In genomic region chr17:12750591-12751170, GRCm38 (mm10) we compare ENCODE assay signal across 10 mouse cellular contexts. TPM values are rescaled to one million over a fixed set of nuclear protein-coding genes. Genes with fewer than 3 reads are reported as not detected.
A peak's percentile ranks its signal among the peaks of the same experiment; 100 is the strongest.
DNase-seq lines count a peak whose midpoint lies in the region; ATAC-seq and TF ChIP-seq lines count a peak whose summit lies in the region.
"Had no signal": no experiment of that assay in that cellular context is flagged by ENCODE, and none has a peak within 500 bp of the region (broad histone marks: within the 10 kb centered on the region; RNA-seq: fewer than 3 reads in every experiment).

No protein-coding gene starts in this region.

- H3K9ac ChIP-seq in kidney, postnatal 0 days (ENCODE audit: low read depth, low read length): no peak overlapping the region
- no peak overlapping the region for H3K9ac ChIP-seq in hindbrain, embryonic 12.5 days
- H3K9ac ChIP-seq: forebrain, embryonic 12.5 days; liver, embryonic 13.5 days had no signal

- no peak for TF ChIP-seq POLR2A in olfactory bulb, adult 2 months (IDR thresholded peaks at IDR 0.05; ENCODE audit: insufficient read depth, low read depth, low read length)

- no peak for DNase-seq in kidney, postnatal 0 days (ENCODE audit: low spot score)
- no peak for DNase-seq in kidney, adult 8-10 months
- no peak for DNase-seq in gastrocnemius, adult 18-20 months (ENCODE audit: low spot score)
- DNase-seq in retina, postnatal 1 day: no peak
- DNase-seq: liver, embryonic 13.5 days; right cerebral cortex, postnatal 14 days had no signal

- 0 out of 2 replicates have a peak, but pooled peaks cover 6% of the 10 kb centered on the region for H3K36me3 ChIP-seq in kidney, postnatal 0 days (ENCODE audit: insufficient read depth, low read length)
- H3K36me3 ChIP-seq in hindbrain, embryonic 12.5 days: peaks cover 9% of the 10 kb centered on the region

- ATAC-seq in kidney, postnatal 0 days (replicated peaks; ENCODE audit: low FRiP score, low read depth): no peak
- ATAC-seq in hindbrain, embryonic 12.5 days (ENCODE audit: low FRiP score): no peak

- H3K27me3 ChIP-seq in kidney, postnatal 0 days (ENCODE audit: insufficient read depth, low read length): no peaks in the 10 kb centered on the region
- no peaks in the 10 kb centered on the region for H3K27me3 ChIP-seq in hindbrain, embryonic 12.5 days
- H3K27me3 ChIP-seq: forebrain, embryonic 12.5 days; liver, embryonic 13.5 days had no signal

- H3K4me3 ChIP-seq in kidney, postnatal 0 days (replicated peaks; ENCODE audit: low read depth, low read length): no peak overlapping the region
- no peak overlapping the region for H3K4me3 ChIP-seq in brown adipose tissue, adult 24 weeks (ENCODE audit: insufficient read depth, low read depth, low read length)
- no peak overlapping the region for H3K4me3 ChIP-seq in hindbrain, embryonic 12.5 days
- H3K4me3 ChIP-seq in olfactory bulb, adult 2 months (ENCODE audit: insufficient read depth, low read depth, low read length): no peak overlapping the region
- H3K4me3 ChIP-seq: forebrain, embryonic 12.5 days; liver, embryonic 13.5 days had no signal

- H3K4me2 ChIP-seq in kidney, postnatal 0 days (ENCODE audit: low read length): no peak overlapping the region
- H3K4me2 ChIP-seq in hindbrain, embryonic 12.5 days (replicated peaks): no peak overlapping the region
- H3K4me2 ChIP-seq: forebrain, embryonic 12.5 days; liver, embryonic 13.5 days had no signal

- peak overlapping the region; percentile 87 for H3K27ac ChIP-seq in kidney, postnatal 0 days
- peak overlapping the region; percentile 61 for H3K27ac ChIP-seq in brown adipose tissue, adult 24 weeks (replicated peaks; ENCODE audit: low read depth, low read length)
- H3K27ac ChIP-seq in hindbrain, embryonic 12.5 days: peak overlapping the region; percentile 35
- H3K27ac ChIP-seq in olfactory bulb, adult 2 months (ENCODE audit: insufficient read depth, low read depth, low read length): 0 out of 2 replicates have a peak overlapping the region, but pooled peaks have one; percentile 40
- H3K27ac ChIP-seq: forebrain, embryonic 12.5 days; liver, embryonic 13.5 days had no signal

- TF ChIP-seq CTCF in kidney, postnatal 0 days (IDR thresholded peaks at IDR 0.05; ENCODE audit: low read depth): no peak
- TF ChIP-seq CTCF in olfactory bulb, adult 2 months (IDR thresholded peaks at IDR 0.05; ENCODE audit: insufficient read depth, low read depth, low read length): no peak

- no peaks in the 10 kb centered on the region for H3K9me3 ChIP-seq in kidney, postnatal 0 days (replicated peaks; ENCODE audit: low read length)
- no peaks in the 10 kb centered on the region for H3K9me3 ChIP-seq in hindbrain, embryonic 12.5 days (replicated peaks)
- H3K9me3 ChIP-seq: forebrain, embryonic 12.5 days; liver, embryonic 13.5 days had no signal

- 30% methylated on average over 9 of the region's 9 CpGs for WGBS in kidney, postnatal 0 days
- 66% methylated on average over 9 of the region's 9 CpGs for WGBS in hindbrain, embryonic 12.5 days
- 60% methylated on average over 9 of the region's 9 CpGs for WGBS in olfactory bulb, adult 2 months

- H3K4me1 ChIP-seq in kidney, postnatal 0 days (replicated peaks; ENCODE audit: insufficient read depth, low read length): peaks cover 45% of the 10 kb centered on the region
- H3K4me1 ChIP-seq in brown adipose tissue, adult 24 weeks (ENCODE audit: control insufficient read depth, insufficient read depth, insufficient read length, low read length): peaks cover 40% of the 10 kb centered on the region
- peaks cover 39% of the 10 kb centered on the region for H3K4me1 ChIP-seq in hindbrain, embryonic 12.5 days
- peaks cover 15% of the 10 kb centered on the region for H3K4me1 ChIP-seq in olfactory bulb, adult 2 months (ENCODE audit: control insufficient read depth, insufficient read depth, low read length)

RNA-seq across cellular contexts. Expression of gene Igf2r, which starts 18.8 kb away (rescaled TPM):
- polyA plus RNA-seq in kidney, postnatal 0 days (2015; fragmentation: Nextera tagmentation; extraction: Ambion mirVana): 16.1 and 16.7 TPM in 2 replicates
- 15.7 and 16.3 TPM in 2 replicates for polyA plus RNA-seq in brown adipose tissue, adult 24 weeks (2012; ENCODE audit: insufficient read depth, insufficient read length, missing spikeins)
- polyA plus RNA-seq in hindbrain, embryonic 12.5 days (2016; fragmentation: Nextera tagmentation; extraction: Ambion mirVana): 27.5 and 30.4 TPM in 2 replicates
- polyA plus RNA-seq in olfactory bulb, adult 2 months (2012; ENCODE audit: insufficient read depth, insufficient read length, low replicate concordance, missing spikeins): 51.4 TPM in 1 of 2 replicates, not detected in the other
- 10 to 100 TPM; 42.4 to 43.3 TPM for total RNA-seq in gastrocnemius, adult 18-20 months (2021)

Comparison
In these comparisons a context has a peak if more than half of its experiments do, and no peak if none do; other contexts are left out.
1. H3K27ac ChIP-seq: peak in every context shown above with its lines; median percentile 87 in kidney, postnatal 0 days; 61 in brown adipose tissue, adult 24 weeks; 40 in olfactory bulb, adult 2 months; 35 in hindbrain, embryonic 12.5 days.